Mouse (Mus musculus): Measurements from ENCODE around the gene Rabgef1.

Gene Rabgef1

GRCm38 (mm10) chr5:130171956-130172601 is 481 bp downstream of the Rabgef1 start:
- DNase-seq (ENCODE audit: low read depth, low spot score) = peak; percentile 89

- DNase-seq (ENCODE audit: low read depth, low spot score) = no peak
These were observed 1.4 kb downstream of the Rabgef1 start for GRCm38 (mm10) chr5:130173012-130173411.

GRCm38 (mm10) chr5:130177871-130178270 is 6.3 kb downstream of the Rabgef1 start:
- DNase-seq (ENCODE audit: low read depth, low spot score) = no peak

GRCm38 (mm10) chr5:130180362-130180761 is 8.8 kb downstream of the Rabgef1 start:
- DNase-seq (ENCODE audit: low read depth, low spot score) = peak; percentile 27

- no peak for DNase-seq (ENCODE audit: low read depth, low spot score)
These were observed 10.3 kb downstream of the Rabgef1 start for GRCm38 (mm10) chr5:130181740-130182540.

GRCm38 (mm10) chr5:130182541-130182821 is 10.9 kb downstream of the Rabgef1 start:
- peak; percentile 53 for DNase-seq (ENCODE audit: low read depth, low spot score)

- DNase-seq (ENCODE audit: low read depth, low spot score) = no peak
These were observed 12.7 kb downstream of the Rabgef1 start for GRCm38 (mm10) chr5:130184193-130184856.

- peak; percentile 78 for DNase-seq (ENCODE audit: low read depth, low spot score)
These were observed 13.7 kb downstream of the Rabgef1 start for GRCm38 (mm10) chr5:130185312-130185711.

- peak; percentile 36 for DNase-seq (ENCODE audit: low read depth, low spot score)
These were observed 15.8 kb downstream of the Rabgef1 start for GRCm38 (mm10) chr5:130187383-130187782.

- no peak for DNase-seq (ENCODE audit: low read depth, low spot score)
These were observed 19.3 kb downstream of the Rabgef1 start for GRCm38 (mm10) chr5:130190909-130191308.

- no peak for DNase-seq (ENCODE audit: low read depth, low spot score)
These were observed 20.3 kb downstream of the Rabgef1 start for GRCm38 (mm10) chr5:130191865-130192264.

- DNase-seq (ENCODE audit: low read depth, low spot score) = no peak
These were observed 20.9 kb downstream of the Rabgef1 start for GRCm38 (mm10) chr5:130192356-130192944.

GRCm38 (mm10) chr5:130193760-130194159 is 22.2 kb downstream of the Rabgef1 start:
- DNase-seq (ENCODE audit: low read depth, low spot score) = no peak

- DNase-seq (ENCODE audit: low read depth, low spot score) = no peak
These were observed 24.7 kb downstream of the Rabgef1 start for GRCm38 (mm10) chr5:130196307-130196706.

GRCm38 (mm10) chr5:130197454-130197853 is 25.9 kb downstream of the Rabgef1 start:
- no peak for DNase-seq (ENCODE audit: low read depth, low spot score)

- DNase-seq (ENCODE audit: low read depth, low spot score) = no peak
These were observed 26.4 kb downstream of the Rabgef1 start for GRCm38 (mm10) chr5:130197981-130198380.

GRCm38 (mm10) chr5:130200233-130201029 is 28.8 kb downstream of the Rabgef1 start:
- no peak for DNase-seq (ENCODE audit: low read depth, low spot score)

- peak; percentile 58 for DNase-seq (ENCODE audit: low read depth, low spot score)
These were observed 32.4 kb downstream of the Rabgef1 start for GRCm38 (mm10) chr5:130203948-130204347.

GRCm38 (mm10) chr5:130204560-130204959 is 33.0 kb downstream of the Rabgef1 start:
- DNase-seq (ENCODE audit: low read depth, low spot score) = no peak

GRCm38 (mm10) chr5:130205441-130206023 is 33.9 kb downstream of the Rabgef1 start:
- DNase-seq (ENCODE audit: low read depth, low spot score) = no peak

- DNase-seq (ENCODE audit: low read depth, low spot score) = no peak
These were observed 35.7 kb downstream of the Rabgef1 start for GRCm38 (mm10) chr5:130207299-130207698.

Data from 3T3-L1 (cell line).